Mouse (Mus musculus): Measurements from ENCODE around the gene Txn2.
"Not testable (repeated sequence)": the region's sequence is repeated elsewhere in the genome, so short reads cannot be mapped to it uniquely, and the experiment has no call there.

Txn2 gene

GRCm38 (mm10) chr15:77880738-77881137 lies 48.1 kb downstream of the Txn2 start:
- DNase-seq (ENCODE audit: low read depth, low spot score): no peak

GRCm38 (mm10) chr15:77879756-77880155 lies 49.0 kb downstream of the Txn2 start:
- DNase-seq (ENCODE audit: low read depth, low spot score): no peak

- DNase-seq (ENCODE audit: low read depth, low spot score): no peak
Observed at GRCm38 (mm10) chr15:77877209-77877608, 51.6 kb downstream of the Txn2 start.

- no peak for DNase-seq (ENCODE audit: low read depth, low spot score)
Observed at GRCm38 (mm10) chr15:77876716-77877115, 52.1 kb downstream of the Txn2 start.

DNA sequence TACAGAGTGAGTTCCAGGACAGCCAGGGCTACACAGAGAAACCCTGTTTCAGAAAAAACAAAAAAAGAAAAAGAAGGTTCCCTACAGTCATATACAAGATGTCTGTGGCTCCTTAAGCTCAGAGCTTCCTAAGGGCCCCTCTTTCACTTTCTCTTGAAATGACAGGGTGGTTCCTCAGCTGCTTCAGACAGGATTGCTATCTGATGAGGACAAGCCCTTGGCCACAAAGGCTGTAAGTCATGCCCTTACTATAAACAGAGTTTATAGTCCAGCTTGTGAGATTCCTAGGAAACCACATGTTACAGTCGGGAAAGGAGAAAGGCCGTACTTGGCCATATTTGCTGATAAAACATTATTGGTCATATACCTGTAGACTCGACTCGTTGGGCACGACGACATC lies 52.9 kb downstream of the Txn2 start:
- no peak for DNase-seq (ENCODE audit: low read depth, low spot score)

- DNase-seq (ENCODE audit: low read depth, low spot score): no peak
Observed at GRCm38 (mm10) chr15:77874807-77875206, 54.0 kb downstream of the Txn2 start.

DNA sequence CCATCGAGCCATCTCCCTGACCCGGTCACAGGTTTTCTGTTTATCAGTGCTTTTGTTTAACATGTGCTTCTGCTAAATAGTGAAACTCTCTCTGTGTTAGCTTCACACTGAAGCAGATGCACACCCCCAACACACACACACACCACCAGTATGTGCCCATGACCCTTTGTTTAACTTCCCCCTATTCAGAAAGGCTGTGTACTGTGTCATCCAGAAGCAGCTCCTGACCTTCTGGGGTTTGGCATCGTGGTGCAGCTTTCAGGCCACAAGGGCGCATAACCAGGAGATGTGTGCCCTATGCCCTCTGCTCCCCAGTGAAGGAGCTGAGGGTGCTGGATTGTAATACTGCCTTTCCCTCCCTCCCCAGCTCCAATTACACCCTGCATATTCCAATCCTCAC lies 54.5 kb downstream of the Txn2 start:
- DNase-seq (ENCODE audit: low read depth, low spot score): no peak

DNA sequence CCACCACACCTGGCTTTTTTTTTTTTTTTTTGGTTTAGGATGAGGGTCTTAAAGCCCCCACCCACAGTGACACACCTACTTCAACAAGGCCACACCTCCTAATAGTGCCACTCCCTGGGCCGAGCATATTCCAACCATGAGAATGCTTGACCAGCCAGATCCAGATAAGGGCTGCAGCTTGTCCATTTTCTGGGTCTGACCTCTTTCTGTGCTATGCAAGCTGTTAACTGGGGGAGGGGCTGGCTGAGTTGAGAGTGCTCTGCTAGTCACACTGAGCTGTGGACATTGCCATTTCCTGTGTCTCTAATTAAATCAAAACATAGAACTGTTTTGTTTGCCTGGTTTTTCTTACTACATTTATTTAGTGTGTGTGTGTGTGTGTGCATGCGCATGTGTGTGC lies 55.2 kb downstream of the Txn2 start:
- DNase-seq (ENCODE audit: low read depth, low spot score): peak; percentile 23

GRCm38 (mm10) chr15:77872996-77873395 lies 55.8 kb downstream of the Txn2 start:
- DNase-seq (ENCODE audit: low read depth, low spot score): no peak

- no peak for DNase-seq (ENCODE audit: low read depth, low spot score)
Observed at GRCm38 (mm10) chr15:77868340-77868739, 60.5 kb downstream of the Txn2 start.

DNA sequence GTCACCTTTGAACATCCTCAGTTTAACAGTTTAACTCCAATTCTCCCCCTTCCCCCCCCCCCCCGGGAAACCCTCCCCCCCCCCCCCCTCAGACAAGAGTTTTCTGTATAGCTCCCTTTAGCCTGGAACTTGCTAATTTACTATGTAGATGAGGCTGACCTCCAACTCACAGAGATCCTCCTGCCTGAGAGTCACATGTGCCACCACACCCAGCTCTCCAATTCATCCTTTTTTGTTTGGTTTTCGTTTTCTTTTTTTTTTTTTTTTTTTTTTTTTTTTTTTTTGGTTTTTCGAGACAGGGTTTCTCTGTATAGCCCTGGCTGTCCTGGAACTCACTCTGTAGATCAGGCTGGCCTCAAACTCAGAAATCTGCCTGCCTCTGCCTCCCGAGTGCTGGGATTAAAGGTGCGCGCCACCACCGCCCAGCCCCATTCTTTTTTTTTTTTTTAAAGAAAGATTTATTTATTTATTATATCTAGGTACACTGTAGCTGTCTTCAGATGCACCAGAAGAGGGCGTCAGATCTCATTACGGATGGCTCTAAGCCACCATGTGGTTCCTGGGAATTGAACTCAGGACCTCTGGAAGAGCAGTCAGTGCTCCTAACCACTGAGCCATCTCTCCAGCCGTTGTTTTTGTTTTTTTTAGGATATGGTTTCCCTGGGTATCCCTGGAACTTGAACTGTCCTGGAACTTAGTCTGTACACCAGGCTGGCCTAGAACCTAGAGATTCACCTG lies 61.4 kb downstream of the Txn2 start:
- DNase-seq (ENCODE audit: low read depth, low spot score): not testable (repeated sequence)

DNA sequence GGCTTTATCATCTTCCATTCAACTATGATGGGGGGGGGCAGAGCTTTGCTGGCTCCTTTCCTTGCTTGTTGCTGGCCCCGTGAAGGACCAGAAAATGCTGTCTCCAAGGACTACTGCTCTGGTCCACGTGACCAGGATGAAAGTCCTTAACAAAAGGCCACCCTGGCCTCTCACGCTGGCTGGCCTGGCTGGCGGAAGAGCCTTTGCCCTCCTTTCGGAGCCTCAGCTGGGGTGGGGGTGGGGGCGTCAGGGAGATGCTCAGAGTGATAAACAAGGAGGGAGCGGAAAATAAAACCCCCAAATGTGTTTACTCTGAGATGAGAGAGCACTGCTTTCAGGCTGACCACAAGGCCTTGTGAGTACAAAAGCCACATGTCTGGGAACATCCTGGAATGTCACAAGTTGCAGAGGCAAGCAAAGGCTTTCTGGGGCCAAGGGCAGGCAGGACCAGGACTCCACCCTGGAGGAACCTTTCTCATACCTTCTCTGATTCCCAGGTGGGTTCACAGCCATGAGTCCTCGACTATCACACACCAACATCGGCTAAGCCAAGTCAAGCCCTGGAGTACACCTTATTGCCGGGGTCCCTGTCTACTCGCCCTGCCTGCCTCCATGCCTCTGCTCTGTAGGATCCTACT lies 62.1 kb downstream of the Txn2 start:
- no peak for DNase-seq (ENCODE audit: low read depth, low spot score)

Data from brain, adult 2 months (tissue).